Mouse (Mus musculus) heart, adult 2 months (tissue): ENCODE measurements around the gene Olfr1395. TPM values are rescaled to one million over a fixed set of nuclear protein-coding genes. Genes with fewer than 3 reads are reported as not detected.
"Not testable (repeated sequence)": the region's sequence is repeated elsewhere in the genome, so short reads cannot be mapped to it uniquely, and the experiment has no call there.

ENCODE experiments used
- DNase-seq, 2 experiments: peaks; one replicate each; pipeline ENCODE4 v3.0.0; 2021
- H3K27ac ChIP-seq: fragments of 200-600 bp; 2 replicates; pipeline ENCODE4 v1.8.1; 2022
- H3K27me3 ChIP-seq: fragments of 200-500 bp; 2 replicates; pipeline ENCODE4 v1.6.1; 2012; ENCODE audit warnings: mild to moderate bottlenecking, low read length, inconsistent platforms, mixed read lengths; ENCODE audit not compliant: control insufficient read depth, insufficient read depth
- H3K36me3 ChIP-seq: fragments of 200-500 bp; 2 replicates; pipeline ENCODE4 v1.6.1; 2012; ENCODE audit warnings: low read length, inconsistent platforms; ENCODE audit not compliant: control insufficient read depth, insufficient read depth
- H3K4me1 ChIP-seq: fragments of 200-500 bp; 2 replicates; pipeline ENCODE4 v1.6.1; 2011; ENCODE audit warnings: low read length; ENCODE audit not compliant: control insufficient read depth, insufficient read depth
- H3K4me3 ChIP-seq: fragments of 200-600 bp; 2 replicates; pipeline ENCODE4 v1.8.1; 2022
- H3K79me2 ChIP-seq: fragments of 200-500 bp; replicated peaks from 2 replicates; pipeline ENCODE4 v1.6.1; 2012; ENCODE audit warnings: mild to moderate bottlenecking, inconsistent platforms, low read length, moderate library complexity, mixed read lengths; ENCODE audit not compliant: control insufficient read depth, insufficient read depth
- H3K9ac ChIP-seq: fragments of 200-500 bp; 2 replicates; pipeline ENCODE4 v1.6.1; 2012; ENCODE audit warnings: low read depth, mild to moderate bottlenecking, control low read depth, inconsistent platforms, low read length, mixed read lengths
- CTCF ChIP-seq: fragments of 200-600 bp; IDR thresholded peaks from 2 replicates; pipeline ENCODE4 v1.8.1; 2022; ENCODE audit warnings: antibody characterized with exemption, mild to moderate bottlenecking, moderate library complexity
- EP300 ChIP-seq: fragments of 200-500 bp; IDR thresholded peaks from 2 replicates; pipeline ENCODE4 v1.6.1; 2011; ENCODE audit warnings: low read depth, low read length, control low read depth; ENCODE audit not compliant: insufficient read depth
- POLR2A ChIP-seq: fragments of 200-500 bp; IDR thresholded peaks from 2 replicates; pipeline ENCODE4 v1.6.1; 2011; ENCODE audit warnings: mild to moderate bottlenecking, low read depth, low read length, control low read depth; ENCODE audit not compliant: insufficient read depth
- WGBS: fragments of 180-500 bp; shearing (Covaris S2); methylation state at CpG from one replicate; pipeline ENCODE4 v1.1.7; 2018; 5-methylcytosine and 5-hydroxymethylcytosine counted together
- intact Hi-C: fragments of 180-260 bp; cut with DNase I; formaldehyde crosslinking; loops from one replicate; pipeline ENCODE4 v1.15.1; 2025
- polyA plus RNA-seq: library from polyadenylated mRNA; depleted of rRNA; stranded (reverse); fragments of >200 nt; gene quantifications from 2 replicates; pipeline ENCODE4 v1.2.3, GENCODE M21; 2012
- total RNA-seq, 2 experiments: library from RNA; stranded (reverse); gene quantifications; 2 replicates each; pipeline ENCODE4 v1.2.3; 2021

Olfr1395 gene
- total and polyA plus RNA-seq, 3 experiments, result 0.12 TPM; not detected in 2

DNA sequence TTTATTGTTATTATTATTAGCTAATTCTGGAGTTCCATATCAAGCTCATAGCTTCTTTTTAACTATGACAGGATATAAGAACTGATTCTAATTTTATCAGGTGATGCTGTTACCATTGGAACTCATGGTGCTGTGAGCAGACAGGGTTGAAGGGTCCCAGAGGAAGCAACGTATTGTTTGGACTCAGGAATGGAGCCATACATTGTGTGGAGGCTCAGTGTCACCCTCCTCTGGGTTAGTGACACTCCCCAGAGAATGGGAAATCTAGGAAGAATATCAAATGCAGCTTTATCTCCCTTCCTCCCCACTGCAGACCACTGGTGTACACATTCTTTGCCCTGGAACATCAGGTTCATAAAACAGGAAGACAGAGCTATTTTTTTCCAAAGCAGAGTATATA lies 41.1 kb downstream of the Olfr1395 start:
- no peak for TF ChIP-seq EP300
- no peak for TF ChIP-seq POLR2A
- TF ChIP-seq CTCF, result no peak
- H3K27ac ChIP-seq, result peak overlapping the region; percentile 49
- WGBS, result 28% methylated on average over 1 of the region's 1 CpGs
- no peaks in the 10 kb centered on the region for H3K79me2 ChIP-seq
- no peak overlapping the region for H3K9ac ChIP-seq
- H3K4me1 ChIP-seq, result peaks cover 1% of the 10 kb centered on the region; the same call in 1 of the 2 replicates
- H3K36me3 ChIP-seq, result peaks cover 10% of the 10 kb centered on the region
- no peaks in the 10 kb centered on the region for H3K27me3 ChIP-seq
- H3K4me3 ChIP-seq, result no peak overlapping the region
- no peak for DNase-seq
- intact Hi-C loops, result loop anchor here (5.0 kb wide), 1 partner anchor 36 kb away; no protein-coding TSS in a partner anchor

- intact Hi-C loops, result loop anchor here (2.0 to 5.0 kb wide), 3 partner anchors 72 to 314 kb away; partner anchors contain the start of genes Irgm1 and Olfr1396
- Histone ChIP-seq H3K27ac (peak overlapping the region; percentile 85), H3K9ac (peak overlapping the region; percentile 53), H3K79me2 (no peaks in the 10 kb centered on the region), H3K27me3 (no peaks in the 10 kb centered on the region), H3K36me3 (peaks cover 7% of the 10 kb centered on the region), H3K4me1 (peaks cover 1% of the 10 kb centered on the region; the same call in 1 of the 2 replicates), H3K4me3 (peak overlapping the region; percentile 40)
- no peak for DNase-seq
- WGBS, result 46% methylated on average over 6 of the region's 6 CpGs
- TF ChIP-seq POLR2A, result no peak
- TF ChIP-seq EP300, result no peak
- TF ChIP-seq CTCF, result peak; percentile 70
Measured at GRCm38 (mm10) chr11:49186452-49186851, 44.4 kb downstream of the Olfr1395 start.

DNA sequence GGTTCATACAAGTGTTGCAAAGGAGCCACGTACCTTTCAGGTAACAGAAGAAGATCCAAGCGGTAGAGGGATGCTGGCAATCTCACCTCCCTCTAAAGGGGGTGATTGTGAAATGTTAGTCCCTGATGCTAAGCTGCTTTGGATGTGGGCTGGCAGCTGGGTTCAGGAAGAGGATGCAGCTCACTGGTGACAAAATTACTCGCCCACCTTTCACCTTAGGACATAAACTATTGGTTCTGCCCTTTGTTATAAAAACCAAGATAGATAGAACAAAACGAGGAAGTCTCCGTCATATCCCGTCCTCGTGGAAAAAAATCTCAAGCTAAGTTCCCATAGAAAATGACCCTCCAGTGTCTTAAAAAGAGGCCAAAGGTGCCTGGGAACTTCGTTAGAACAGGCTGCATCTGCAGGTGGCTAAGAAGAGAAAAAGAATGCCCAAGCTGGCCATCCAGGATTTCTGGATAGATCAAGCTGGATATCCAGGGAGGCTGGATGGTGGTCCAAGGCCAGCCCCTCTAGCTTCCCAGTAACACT lies 44.9 kb downstream of the Olfr1395 start, which contains the start of gene Btnl9:
Gene Btnl9 (minus strand): TSS at position 205 of the 534 bp plus-strand sequence.
- intact Hi-C loops, result loop anchor here (2.0 to 5.0 kb wide), 3 partner anchors 72 to 315 kb away; partner anchors contain the start of genes Irgm1 and Olfr1396
- peak within 1 kb of the TSS; percentile 53 for H3K9ac ChIP-seq
- H3K4me3 ChIP-seq, result peak within 1 kb of the TSS; percentile 40
- no peaks in the 10 kb centered on the region for H3K79me2 ChIP-seq
- peak; percentile 77 for TF ChIP-seq POLR2A
- TF ChIP-seq EP300, result no peak
- no peak for TF ChIP-seq CTCF
- no peak for DNase-seq
- H3K4me1 ChIP-seq, result peaks cover 1% of the 10 kb centered on the region; the same call in 1 of the 2 replicates
- 40% methylated on average over 8 of the region's 8 CpGs for WGBS
- peak within 1 kb of the TSS; percentile 85 for H3K27ac ChIP-seq
- H3K27me3 ChIP-seq, result no peaks in the 10 kb centered on the region
- H3K36me3 ChIP-seq, result peaks cover 2% of the 10 kb centered on the region; the same call in 1 of the 2 replicates

- Histone ChIP-seq H3K27ac (peak overlapping the region; percentile 85), H3K36me3 (peaks cover 1% of the 10 kb centered on the region; the same call in 1 of the 2 replicates), H3K4me3 (peak overlapping the region; percentile 7; the same call in 1 of the 2 replicates), H3K27me3 (no peaks in the 10 kb centered on the region), H3K4me1 (peaks cover 1% of the 10 kb centered on the region; the same call in 1 of the 2 replicates), H3K79me2 (no peaks in the 10 kb centered on the region), H3K9ac (0 out of 2 replicates have a peak overlapping the region, but pooled peaks have one; percentile 2)
- 54% methylated on average over 10 of the region's 10 CpGs for WGBS
- no peak for DNase-seq
- intact Hi-C loops, result loop anchor here (2.0 to 5.0 kb wide), 3 partner anchors 73 to 315 kb away; partner anchors contain the start of genes Irgm1 and Olfr1396
- no peak for TF ChIP-seq POLR2A
- TF ChIP-seq CTCF, result no peak
- no peak for TF ChIP-seq EP300
Measured at GRCm38 (mm10) chr11:49187701-49188100, 45.6 kb downstream of the Olfr1395 start.

- H3K9ac ChIP-seq, result no peak overlapping the region
- WGBS, result 1% methylated on average over 7 of the region's 7 CpGs
- TF ChIP-seq EP300, result no peak
- peak; percentile 87 for TF ChIP-seq CTCF
- peak; percentile 54 to 64 for DNase-seq
- no peaks in the 10 kb centered on the region for H3K27me3 ChIP-seq
- H3K27ac ChIP-seq, result no peak overlapping the region
- H3K36me3 ChIP-seq, result no peaks in the 10 kb centered on the region
- intact Hi-C loops, result loop anchor here (1.0 to 5.0 kb wide), 2 partner anchors 82 to 317 kb away; partner anchors contain the start of gene Irgm1
- no peaks in the 10 kb centered on the region for H3K79me2 ChIP-seq
- H3K4me1 ChIP-seq, result no peaks in the 10 kb centered on the region
- H3K4me3 ChIP-seq, result no peak overlapping the region
Measured at GRCm38 (mm10) chr11:49189737-49190136, 47.7 kb downstream of the Olfr1395 start.

DNA sequence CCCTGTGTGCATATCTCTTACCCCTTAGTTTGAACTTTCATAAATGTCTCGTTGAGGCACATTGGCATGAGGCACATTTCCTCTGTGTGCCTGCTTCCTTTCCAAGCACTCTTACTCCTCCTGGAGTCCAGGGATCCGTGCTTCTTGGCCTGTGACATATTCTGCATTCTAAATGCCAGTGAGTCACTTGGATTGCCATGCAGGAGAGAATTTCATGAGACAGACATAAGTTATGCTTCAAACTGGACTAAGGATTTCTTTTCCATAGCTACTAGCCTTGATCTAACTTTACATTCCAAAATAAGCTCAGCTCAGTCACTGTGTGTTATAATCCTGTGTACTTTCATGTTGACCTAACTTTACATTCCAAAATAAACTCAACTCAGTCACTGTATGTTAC lies 49.0 kb downstream of the Olfr1395 start:
- no peak for DNase-seq
- H3K27ac ChIP-seq, result no peak overlapping the region
- no peak overlapping the region for H3K9ac ChIP-seq
- no peaks in the 10 kb centered on the region for H3K79me2 ChIP-seq
- WGBS, result 13% methylated on average over 2 of the region's 2 CpGs
- TF ChIP-seq POLR2A (no peak), EP300 (no peak), CTCF (no peak)
- H3K4me3 ChIP-seq, result no peak overlapping the region
- no peaks in the 10 kb centered on the region for H3K27me3 ChIP-seq
- H3K36me3 ChIP-seq, result no peaks in the 10 kb centered on the region
- peaks cover 4% of the 10 kb centered on the region for H3K4me1 ChIP-seq
- intact Hi-C loops, result no loop called here

GRCm38 (mm10) chr11:49194771-49195170 lies 52.7 kb downstream of the Olfr1395 start:
- WGBS, result 83% methylated on average over 9 of the region's 9 CpGs
- intact Hi-C loops, H3K27me3 ChIP-seq: not testable (repeated sequence)

More at GRCm38 (mm10) chr11:49194771-49195170, 52.7 kb downstream of the Olfr1395 start:
- H3K36me3 ChIP-seq, H3K79me2 ChIP-seq, H3K4me3 ChIP-seq, DNase-seq, H3K4me1 ChIP-seq, H3K9ac ChIP-seq: not testable (repeated sequence)
- H3K27ac ChIP-seq, result peak overlapping the region; percentile 61; the same call in 1 of the 2 replicates
